Mouse (Mus musculus): ENCODE results near the gene Adh7.

DNA sequence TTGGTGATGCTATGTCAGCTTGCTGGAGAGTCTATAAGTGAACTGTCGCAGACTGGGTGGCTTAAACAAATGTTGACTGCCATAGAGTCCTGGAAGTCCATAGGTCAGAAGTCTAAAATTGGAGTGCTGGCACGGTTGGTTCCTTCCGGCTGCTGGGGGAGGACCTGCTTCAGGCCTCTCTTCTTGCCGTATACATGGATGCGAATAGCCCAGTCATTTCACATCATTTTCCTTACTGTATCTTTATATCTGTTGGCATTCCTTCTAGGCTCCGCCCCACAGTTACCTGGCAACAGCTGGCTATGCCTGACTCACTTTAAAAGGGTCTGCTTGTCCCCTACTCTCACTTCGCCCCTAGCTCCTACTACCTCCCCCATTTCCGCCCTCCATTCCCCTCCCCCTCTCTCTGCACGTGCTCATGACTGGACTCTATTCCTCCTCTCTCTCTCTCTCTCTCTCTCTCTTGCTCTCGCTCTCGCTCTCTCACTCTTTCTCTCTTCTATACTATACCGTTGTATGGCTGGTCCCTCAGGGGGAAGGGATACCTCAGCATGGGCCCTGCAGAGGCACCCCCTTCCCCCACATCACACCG, 6.9 kb downstream of the Adh7 start:
- TF ChIP-seq CTCF (conservative IDR thresholded peaks at IDR 0.05; ENCODE audit: low read length) = no peak
- no peak for TF ChIP-seq NANOG (IDR thresholded peaks at IDR 0.05; ENCODE audit: borderline replicate concordance, low read length)

All from E14TG2a.4 (cell line).